Mouse (Mus musculus): ENCODE results near the gene Tmod2.
"Not testable (repeated sequence)": the region's sequence is repeated elsewhere in the genome, so short reads cannot be mapped to it uniquely, and the experiment has no call there.

Gene Tmod2

GRCm38 (mm10) chr9:75610571-75611493 lies at the start of gene Tmod2:
TSS of gene Tmod2 (minus strand) at chr9:75611325.
- peak; percentile 88 for ATAC-seq (ENCODE audit: low TSS enrichment)

- peak; percentile 96 for ATAC-seq (ENCODE audit: low TSS enrichment)
Measured at GRCm38 (mm10) chr9:75660917-75661316, 49.8 kb upstream of the Tmod2 start.

GRCm38 (mm10) chr9:75656456-75656855 lies 45.3 kb upstream of the Tmod2 start:
- not testable (repeated sequence) for ATAC-seq (ENCODE audit: low TSS enrichment)

- ATAC-seq (ENCODE audit: low TSS enrichment), result peak; percentile 72
Measured at GRCm38 (mm10) chr9:75653981-75654911, 43.1 kb upstream of the Tmod2 start.

GRCm38 (mm10) chr9:75645405-75645804 lies 34.3 kb upstream of the Tmod2 start:
- ATAC-seq (ENCODE audit: low TSS enrichment), result 0 out of 2 replicates have a peak, but pooled peaks have one; percentile 32

- no peak for ATAC-seq (ENCODE audit: low TSS enrichment)
Measured at GRCm38 (mm10) chr9:75634226-75634625, 23.1 kb upstream of the Tmod2 start.

- no peak for ATAC-seq (ENCODE audit: low TSS enrichment)
Measured at GRCm38 (mm10) chr9:75633603-75634002, 22.5 kb upstream of the Tmod2 start.

- peak; percentile 64 for ATAC-seq (ENCODE audit: low TSS enrichment)
Measured at GRCm38 (mm10) chr9:75632902-75633301, 21.8 kb upstream of the Tmod2 start.

- ATAC-seq (ENCODE audit: low TSS enrichment), result peak; percentile 50
Measured at GRCm38 (mm10) chr9:75632111-75632510, 21.0 kb upstream of the Tmod2 start.

GRCm38 (mm10) chr9:75630823-75631454 lies 19.8 kb upstream of the Tmod2 start:
- no peak for ATAC-seq (ENCODE audit: low TSS enrichment)

- no peak for ATAC-seq (ENCODE audit: low TSS enrichment)
Measured at GRCm38 (mm10) chr9:75626308-75626604, 15.1 kb upstream of the Tmod2 start.

GRCm38 (mm10) chr9:75625556-75626307 lies 14.6 kb upstream of the Tmod2 start, which contains the start of gene Lysmd2:
TSS of gene Lysmd2 (plus strand) at chr9:75625741.
- ATAC-seq (ENCODE audit: low TSS enrichment), result peak; percentile 82

- peak; percentile 26 for ATAC-seq (ENCODE audit: low TSS enrichment)
Measured at GRCm38 (mm10) chr9:75624983-75625555, 13.9 kb upstream of the Tmod2 start.

- no peak for ATAC-seq (ENCODE audit: low TSS enrichment)
Measured at GRCm38 (mm10) chr9:75621428-75621827, 10.3 kb upstream of the Tmod2 start.

- not testable (repeated sequence) for ATAC-seq (ENCODE audit: low TSS enrichment)
Measured at GRCm38 (mm10) chr9:75619761-75620160, 8.6 kb upstream of the Tmod2 start.

- no peak for ATAC-seq (ENCODE audit: low TSS enrichment)
Measured at GRCm38 (mm10) chr9:75618836-75619400, 7.8 kb upstream of the Tmod2 start.

GRCm38 (mm10) chr9:75616560-75616959 lies 5.4 kb upstream of the Tmod2 start:
- no peak for ATAC-seq (ENCODE audit: low TSS enrichment)

- ATAC-seq (ENCODE audit: low TSS enrichment), result no peak
Measured at GRCm38 (mm10) chr9:75609965-75610364, 1.2 kb downstream of the Tmod2 start.

GRCm38 (mm10) chr9:75609505-75609904 lies 1.6 kb downstream of the Tmod2 start:
- ATAC-seq (ENCODE audit: low TSS enrichment), result peak; percentile 18; the same call in 1 of the 2 replicates

GRCm38 (mm10) chr9:75607496-75607895 lies 3.6 kb downstream of the Tmod2 start:
- no peak for ATAC-seq (ENCODE audit: low TSS enrichment)
